Mouse (Mus musculus) telencephalon, adult 2 months (tissue): ENCODE results near the gene Gpn2.

ENCODE experiments used
- DNase-seq: peaks from one replicate; pipeline ENCODE4 v3.0.0-alpha.2; 2011; ENCODE audit warnings: low read depth, low spot score

Gpn2 gene

DNA sequence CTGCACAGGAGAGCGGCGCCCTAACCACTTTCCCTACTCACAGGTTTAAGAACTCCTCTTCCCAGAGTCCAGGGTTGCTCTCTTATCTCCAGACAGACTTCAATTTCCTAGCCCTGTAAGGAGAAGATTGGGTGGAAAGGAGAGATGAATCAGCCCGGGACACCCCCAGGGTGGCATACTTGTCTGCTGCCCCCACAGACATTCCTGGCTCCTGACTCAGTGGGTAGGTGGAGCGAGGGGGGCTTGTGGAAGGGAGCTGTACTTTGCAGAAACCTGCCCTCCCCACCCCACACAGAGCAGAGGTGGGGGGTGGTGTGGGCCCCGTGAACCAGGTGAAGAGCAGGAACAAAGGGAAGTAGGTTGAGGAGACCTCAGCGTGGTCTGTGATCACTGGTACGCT is 11.4 kb downstream of the Gpn2 start:
- DNase-seq: no peak

DNA sequence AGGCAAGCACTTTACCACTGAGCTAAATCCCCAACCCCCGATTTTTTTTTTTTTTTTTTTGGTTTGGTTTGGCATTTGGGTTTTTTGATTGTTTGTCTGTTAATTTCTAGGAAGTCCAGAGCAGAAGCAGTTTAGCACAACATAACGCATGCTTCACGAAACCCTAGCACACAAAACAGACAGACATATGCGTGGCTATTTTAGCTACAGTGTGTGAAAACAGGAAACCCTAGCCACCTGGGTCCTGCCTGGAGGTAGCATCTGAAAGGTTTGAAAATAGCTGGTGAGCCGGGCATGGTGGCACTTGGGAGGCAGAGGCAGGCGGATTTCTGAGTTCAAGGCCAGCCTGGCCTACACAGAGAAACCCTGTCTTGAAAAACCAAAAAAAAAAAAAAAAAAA is 11.9 kb downstream of the Gpn2 start:
- no peak for DNase-seq

DNA sequence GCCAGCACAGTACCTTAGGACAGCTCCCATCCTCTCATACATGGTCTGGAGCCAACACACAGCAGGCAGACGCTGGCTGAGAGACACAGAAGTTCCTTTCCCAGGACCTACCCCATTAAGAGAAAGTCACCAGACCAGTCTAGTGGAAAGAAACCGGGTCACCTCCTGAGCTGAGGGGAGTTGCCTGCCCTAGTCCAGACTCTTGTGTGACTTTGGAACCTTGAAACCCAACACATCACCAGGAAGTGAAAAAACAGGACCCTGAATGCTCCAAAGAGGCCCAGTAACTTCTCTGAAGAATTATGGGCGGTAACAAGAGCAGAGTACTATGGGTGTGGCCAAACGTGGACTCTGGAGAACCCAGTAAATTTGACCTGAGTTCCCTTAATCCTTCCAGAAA is 14.5 kb downstream of the Gpn2 start:
- no peak for DNase-seq

DNA sequence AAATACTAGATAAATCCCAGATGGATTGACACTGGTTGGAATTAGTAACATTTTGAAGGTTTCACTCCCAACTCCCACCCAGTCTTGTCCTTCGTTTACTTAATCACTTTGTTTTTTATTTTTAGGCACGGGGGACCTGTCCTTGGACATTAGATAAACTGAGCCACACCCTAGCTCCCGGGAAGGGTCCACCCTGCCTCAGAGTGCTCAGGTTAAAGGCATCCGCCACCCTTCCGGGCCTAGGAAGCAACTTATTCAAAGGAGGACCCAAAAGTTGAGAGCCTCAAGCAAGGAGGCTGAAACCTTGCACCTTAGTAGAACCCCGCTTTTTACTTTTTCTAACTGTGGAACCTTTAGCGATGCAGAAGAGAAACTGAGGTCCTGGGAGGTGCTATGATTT is 15.0 kb downstream of the Gpn2 start:
- no peak for DNase-seq

DNA sequence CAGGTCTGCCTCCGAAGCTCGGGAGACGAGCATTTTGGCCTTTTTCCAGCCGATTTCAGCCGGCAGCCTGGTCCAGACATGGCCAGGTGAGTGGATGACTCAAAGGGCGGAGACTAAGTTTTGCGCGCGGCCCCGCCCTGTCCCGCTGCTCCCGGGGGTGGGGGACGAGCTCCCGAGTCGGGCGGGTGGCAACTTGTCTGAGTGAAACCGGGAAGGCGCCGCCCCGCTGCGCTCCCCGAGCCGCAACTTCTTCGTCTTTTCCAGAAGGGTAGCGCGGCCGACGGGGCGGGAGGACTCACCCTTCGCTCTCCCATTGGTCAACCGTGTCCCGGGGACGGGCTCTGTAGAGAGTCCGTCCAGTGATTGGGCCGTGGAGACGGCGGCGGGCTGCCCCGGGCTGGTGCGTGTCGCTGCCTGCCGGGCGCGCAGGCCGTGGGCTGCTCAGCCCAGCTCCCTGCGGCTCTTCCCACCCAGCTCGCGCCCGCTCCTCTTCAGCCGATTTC is 15.5 kb downstream of the Gpn2 start:
- DNase-seq: peak; percentile 40

DNA sequence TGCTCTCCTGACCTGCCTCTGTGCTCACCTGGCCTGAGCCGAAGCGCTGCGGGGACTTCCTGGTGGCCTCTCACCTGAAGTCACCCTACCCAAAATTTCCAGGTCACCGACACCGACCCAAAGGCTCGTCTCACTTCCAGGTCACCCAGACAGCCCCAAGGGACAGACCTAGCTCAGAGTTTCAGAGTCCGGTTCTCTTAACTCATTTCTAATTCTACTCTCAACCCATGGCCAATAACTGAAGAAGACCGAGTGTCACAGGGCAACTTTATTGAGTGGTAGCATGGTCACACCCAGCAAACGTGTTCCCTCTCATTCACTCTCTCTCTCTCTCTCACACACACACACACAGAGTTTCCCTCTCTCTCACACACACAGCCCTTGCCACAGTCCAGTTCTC is 16.1 kb downstream of the Gpn2 start:
- no peak for DNase-seq

DNA sequence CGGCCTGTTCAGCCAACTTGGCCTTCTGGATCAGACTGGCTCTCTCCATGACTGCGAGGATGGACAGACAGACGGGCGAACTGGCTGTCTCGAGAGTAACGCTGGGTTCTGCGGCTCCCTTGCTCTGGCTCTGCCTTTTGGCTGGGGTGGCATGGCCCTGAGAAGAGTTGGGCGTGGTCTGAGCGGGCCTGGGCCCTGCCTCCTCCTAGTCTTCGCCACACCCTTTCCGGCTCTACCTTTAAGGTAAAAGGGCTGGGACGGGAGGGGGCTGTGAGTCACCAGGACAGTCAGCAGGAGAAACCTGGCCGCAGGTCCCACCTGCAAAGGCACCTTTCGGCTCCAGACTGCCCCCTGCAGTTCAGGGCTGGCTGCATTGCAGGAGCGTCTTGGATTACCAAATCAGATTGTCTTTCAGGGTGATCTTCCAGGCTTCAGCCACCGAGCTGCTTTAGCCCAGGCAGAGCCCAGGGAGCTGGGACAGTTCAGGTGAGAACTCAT is 17.6 kb downstream of the Gpn2 start, which contains the start of gene Sfn:
Gene Sfn, minus strand, starts transcription at position 448 of the 498 bp plus-strand sequence.
- DNase-seq: no peak

DNA sequence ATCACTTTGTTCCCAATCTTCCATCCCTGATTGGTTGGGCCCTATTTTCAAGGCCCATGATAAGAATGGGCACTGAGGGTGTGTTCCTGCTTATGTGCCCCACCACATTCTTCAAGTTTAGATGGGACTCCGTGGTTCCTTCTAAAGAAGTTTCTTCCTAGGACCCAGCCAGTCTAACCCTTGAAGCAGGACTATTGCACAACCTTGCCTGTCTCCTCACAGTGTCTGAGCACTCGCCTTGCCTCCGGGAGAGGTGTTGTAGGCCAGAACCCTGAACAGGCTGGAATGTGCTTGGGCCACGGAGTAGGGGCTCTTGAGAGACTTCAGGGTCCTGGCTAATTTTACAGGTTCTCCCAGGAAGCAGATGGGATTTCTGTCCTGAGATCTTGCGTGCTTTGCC is 18.9 kb downstream of the Gpn2 start:
- DNase-seq: no peak

DNA sequence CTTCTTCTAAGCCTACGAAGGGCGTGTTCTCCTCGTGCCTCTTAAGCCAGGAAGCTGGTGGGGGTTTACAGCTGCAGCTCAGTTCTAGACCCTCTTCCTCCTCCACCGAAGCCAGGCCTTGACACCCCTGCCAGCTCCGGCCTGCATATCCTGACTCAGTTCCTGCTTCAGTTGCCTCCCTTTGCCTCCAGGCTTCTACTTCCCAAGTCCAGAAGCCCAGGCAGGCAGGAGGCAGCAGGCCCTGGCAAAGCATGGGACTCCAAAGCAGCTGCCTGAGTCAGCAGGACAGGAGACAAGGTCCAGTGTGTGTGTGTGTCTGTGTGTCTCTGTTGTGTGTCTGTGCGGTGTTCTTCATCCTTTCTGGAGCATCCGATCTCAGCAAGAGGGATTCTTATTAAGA is 20.0 kb downstream of the Gpn2 start:
- no peak for DNase-seq

DNA sequence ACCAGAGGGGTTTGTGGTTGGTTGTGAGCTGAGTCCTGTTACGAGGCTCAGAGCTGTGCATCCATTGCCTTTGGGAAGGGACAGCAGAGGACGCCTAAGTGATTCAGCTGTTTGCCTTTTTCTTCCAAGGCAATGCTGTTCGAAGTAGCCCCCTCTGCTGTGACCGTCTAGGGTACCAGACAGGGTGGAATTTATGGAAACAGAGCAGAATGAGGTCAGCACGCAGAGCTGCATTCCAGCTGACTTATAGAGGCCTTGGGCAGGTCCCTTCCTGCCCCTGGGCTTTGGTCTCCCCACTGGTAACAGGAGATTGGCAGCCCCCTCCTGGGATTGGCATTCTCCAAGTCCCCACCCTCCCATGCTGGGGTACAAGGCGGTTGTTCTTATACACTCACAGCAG is 20.7 kb downstream of the Gpn2 start:
- DNase-seq: no peak

DNA sequence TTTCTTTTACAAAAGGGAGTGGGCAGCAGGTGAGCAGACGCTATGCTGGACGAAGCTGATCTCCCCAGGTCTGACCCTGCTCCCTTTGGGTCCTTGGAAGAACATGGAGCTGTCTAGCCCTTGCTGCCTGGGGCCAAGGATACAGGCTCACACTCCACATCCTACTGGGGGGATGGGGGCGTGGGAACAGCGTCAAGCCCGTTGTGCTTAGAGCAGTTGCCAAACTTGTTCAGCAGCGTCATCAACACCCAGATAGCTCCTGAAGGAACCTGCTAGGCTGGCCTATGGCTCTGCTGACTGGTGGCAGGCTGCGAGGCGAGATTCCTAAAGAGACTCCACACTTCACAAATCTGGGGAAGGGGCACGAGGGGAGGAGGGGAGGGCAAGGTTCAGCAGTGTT is 21.2 kb downstream of the Gpn2 start:
- no peak for DNase-seq

DNA sequence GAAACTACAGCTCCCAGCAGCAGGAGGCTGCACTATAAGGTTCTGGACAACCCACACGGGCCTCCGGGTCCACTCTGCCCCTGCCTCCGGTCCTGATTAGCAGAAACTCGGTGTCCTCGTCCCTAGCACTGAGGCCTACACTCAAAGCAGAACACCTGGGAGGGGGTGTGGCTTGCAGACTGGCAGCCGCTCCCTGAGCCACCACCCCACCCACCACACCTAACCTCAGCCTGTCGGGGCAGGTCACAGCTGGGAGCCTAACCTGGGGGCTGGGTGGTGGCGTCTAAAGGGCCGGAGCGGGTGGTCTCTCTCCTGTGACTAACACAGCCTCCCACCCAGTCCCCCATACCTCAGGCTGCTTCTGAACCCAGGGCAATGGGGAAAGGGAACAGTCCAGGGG is 23.1 kb downstream of the Gpn2 start:
- no peak for DNase-seq

DNA sequence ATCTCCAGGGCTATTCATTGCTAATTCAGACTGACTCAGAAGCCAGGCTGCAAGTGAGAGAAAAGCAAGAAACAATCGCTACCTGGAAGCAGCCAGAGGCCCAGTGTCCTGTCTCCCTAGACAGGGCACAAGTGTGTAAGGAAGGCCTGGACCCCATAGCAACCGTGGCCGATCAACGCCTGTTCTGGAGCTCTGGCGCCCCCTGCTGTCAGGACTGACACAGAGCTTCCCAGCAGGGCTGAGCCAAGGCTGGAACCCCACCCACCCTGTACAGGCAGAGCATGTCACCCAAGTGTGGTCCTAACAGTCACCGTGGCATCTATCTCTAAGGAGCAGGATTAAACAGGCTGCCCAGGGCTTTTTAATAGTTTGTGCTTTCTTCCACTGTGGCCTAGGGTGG is 25.6 kb downstream of the Gpn2 start:
- no peak for DNase-seq

DNA sequence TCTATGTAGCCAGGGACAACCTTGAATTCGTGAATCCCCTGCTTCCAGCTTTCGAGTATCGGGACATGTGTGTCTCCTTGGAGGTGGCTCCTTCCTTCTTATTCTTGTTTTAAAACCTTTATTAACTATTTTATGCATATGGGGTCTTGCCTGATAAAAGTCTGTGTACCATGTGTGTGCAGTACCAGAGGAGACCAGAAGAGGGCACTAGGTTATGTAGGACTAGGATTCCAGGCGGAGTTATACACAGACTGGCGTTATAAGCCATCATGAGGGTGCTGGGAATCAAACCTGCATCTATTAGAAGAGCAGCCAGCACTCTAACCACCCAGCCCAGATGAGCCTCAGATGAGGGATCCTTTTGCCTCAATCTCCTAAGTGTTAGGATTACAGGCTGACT is 27.7 kb downstream of the Gpn2 start:
- no peak for DNase-seq

DNA sequence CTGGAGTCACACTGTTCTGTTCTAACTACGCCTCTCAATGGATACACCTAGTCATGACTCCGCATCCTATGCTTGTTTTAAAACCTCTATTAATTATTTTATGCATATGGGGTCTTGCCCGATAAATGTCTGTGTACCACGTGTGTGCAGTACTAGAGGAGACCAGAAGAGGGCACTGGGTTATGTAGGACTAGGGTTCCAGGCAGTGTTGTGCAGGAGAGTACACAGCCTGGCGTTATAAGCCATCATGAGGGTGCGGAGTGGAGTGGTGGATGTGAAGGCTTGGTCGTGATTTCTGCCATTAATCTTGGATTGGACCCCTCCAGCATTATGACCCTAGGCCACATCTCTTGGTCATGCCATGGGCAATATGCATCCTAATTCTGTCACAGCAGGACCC is 28.3 kb downstream of the Gpn2 start:
- DNase-seq: no peak

DNA sequence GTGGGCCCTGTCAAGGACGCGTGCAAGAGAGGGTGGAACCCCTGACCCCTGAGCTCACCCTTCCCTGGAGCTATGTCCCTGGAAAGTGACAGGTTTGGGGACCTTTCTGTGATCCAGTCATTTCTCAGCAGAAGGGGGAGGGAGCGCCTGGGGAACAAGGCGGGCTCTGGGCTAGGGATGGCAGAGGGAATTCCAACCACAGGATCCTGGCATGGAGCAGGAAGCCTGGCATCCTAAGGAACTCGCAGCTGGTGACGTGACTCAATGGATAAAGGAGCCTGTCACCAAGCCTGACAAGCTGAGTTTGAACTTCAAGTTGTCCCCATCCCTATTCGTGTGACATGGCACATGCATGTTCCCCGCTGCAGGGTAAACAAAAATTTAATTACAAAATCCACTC is 28.9 kb downstream of the Gpn2 start:
- DNase-seq: no peak

DNA sequence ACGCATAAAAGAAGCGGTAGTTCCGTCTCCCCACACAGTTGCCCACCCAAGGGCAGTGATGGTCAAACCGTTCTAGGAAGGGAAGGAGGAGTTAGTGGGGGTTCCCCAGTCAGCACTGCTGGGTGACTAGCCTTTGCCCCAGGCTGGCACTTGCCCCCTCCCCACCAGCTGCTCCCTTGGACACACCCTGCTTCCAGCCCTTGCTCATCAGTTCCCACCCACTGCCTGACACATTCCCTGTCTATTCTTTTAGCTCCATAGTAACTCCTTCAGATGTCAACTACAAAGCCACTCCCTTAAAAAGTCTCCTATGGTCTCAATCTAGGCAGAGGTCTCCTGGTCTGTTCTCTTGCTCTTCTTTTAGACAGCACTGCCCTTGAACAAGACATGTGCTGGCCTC is 29.7 kb downstream of the Gpn2 start:
- no peak for DNase-seq

DNA sequence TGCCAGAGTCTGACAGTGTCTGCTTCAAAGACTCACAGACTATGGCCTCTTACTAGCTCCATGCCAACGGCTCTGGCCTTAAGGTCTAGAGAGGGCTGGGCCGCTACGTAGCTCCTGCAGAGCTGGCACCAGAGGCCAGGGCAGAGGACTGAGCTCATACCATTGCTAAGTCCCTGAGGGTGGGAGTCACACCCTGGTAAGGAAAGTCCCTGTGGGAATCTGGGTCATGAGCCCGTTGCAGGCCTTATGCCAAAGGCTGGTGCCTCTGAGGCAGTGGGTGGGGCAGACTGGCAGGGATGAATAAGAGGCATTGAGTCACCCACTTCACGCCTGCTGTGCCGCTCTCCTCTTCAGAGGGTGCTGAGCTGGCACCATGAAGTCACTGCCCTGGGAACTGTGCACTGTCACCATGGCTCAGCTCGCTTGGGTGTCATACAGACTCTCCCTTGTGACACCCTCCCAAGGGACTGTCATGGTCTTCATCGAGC is 30.2 kb downstream of the Gpn2 start:
- DNase-seq: peak; percentile 82

DNA sequence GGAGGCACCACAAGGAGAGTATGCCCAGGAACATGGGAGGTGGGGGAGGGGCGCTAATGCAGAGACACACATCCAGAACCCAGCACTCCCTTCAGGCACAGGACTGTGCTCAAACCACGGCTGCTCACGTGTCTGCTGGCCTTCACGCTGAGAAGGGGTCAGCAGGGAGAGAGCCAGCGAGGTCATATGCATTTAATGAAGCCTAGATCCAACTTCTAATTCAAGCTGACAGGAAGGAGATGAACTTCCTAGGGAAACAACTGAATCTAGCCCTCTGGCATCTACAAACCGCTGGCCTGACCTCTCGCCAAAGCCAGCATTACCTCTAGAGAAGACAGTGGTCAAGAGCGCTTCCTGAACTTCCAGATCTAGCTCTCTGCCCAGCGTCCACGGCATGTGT is 31.3 kb downstream of the Gpn2 start:
- no peak for DNase-seq

DNA sequence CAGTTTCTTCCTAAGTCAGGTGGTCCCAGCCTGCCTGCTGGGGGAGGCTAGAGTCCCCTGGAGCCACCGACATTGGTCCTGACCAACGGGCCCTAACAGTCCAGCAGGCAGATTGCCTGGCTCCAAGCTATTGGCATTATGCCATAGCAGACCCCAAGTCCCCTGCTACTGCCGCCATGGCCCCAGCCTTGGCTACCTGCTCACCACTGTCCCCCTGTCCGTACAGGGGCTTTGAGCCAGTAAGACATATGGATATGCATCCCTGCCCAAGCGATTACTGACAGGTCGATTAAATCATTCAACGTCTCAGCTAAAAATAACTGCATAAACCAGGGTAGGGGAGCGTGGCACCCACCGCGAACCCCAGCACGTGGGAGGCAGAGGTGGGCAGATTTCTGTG is 33.8 kb downstream of the Gpn2 start:
- DNase-seq: no peak

DNA sequence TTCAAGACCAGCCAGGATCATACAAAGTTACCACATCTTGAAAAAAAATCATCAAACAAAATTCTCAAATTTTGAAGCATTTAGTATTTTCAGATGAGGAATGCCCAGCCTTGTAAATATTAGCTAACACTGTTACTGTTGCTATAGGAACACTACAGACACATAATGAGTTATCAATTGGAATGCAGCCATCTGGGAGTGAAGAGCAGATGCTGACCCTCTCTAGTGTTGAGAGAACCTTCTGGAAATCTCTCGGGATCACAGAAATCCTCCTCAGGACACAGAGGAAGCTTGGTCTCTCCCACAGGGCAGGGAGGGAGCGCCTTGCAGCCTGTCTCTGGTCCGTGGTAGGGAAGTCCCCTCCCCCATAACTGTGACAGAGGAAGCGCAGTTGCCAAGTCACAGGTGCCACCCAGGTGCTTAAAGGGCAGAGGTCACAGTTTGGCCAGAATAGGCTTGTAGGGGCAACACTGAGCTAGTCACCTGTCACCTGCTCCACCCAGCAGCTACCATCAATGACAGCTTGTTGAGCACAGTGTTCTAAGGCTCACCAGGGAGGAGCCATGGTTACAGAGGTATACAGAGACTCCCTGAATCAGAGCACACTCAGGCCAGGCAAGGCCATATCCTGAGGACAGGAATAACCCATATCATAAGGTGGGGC is 35.4 kb downstream of the Gpn2 start:
- DNase-seq: no peak

DNA sequence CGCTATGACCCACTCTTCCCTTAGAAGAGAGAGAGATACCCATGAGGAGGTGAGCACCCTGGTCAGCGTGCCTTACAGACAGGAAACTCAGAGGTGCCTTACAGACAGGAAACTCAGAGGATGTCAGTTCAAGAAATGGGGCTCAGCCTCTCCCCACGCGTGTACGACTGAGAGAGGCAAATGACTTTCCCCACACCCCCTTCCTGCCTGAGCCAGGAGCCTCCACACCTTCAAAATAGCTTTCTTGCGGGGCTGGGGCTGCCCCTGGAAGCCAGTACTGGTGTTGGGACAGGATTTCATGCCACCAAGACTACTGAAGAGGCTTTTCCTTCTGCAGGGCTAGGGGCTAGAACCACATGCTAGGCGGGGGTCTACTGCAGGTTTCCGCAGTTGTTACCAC is 36.5 kb downstream of the Gpn2 start:
- DNase-seq: no peak

DNA sequence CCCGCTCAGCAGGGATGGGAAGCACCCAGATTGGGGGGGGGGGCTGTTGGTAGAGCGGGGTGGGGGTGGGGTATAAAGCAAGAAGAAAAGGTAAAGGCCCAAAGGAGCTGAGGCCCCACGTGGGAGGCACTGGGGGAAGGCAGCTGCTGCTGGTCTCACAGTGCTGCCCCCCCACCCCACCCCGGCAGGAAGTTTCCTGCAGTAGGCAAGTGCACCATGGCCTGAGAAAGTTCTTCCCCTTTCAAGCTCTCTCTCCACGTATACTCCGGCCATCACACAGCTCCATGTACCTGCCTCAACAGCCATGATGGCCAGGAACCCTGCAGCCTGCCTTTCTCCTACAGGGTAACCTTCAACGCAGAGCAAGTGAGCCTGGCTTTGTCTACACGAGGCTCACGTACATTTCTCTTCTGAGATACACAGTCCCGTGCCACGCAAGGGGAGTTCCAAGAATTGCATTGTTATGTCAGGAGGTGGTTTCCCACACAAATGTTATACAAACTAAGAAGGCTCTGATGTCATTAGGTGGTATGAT is 38.1 kb downstream of the Gpn2 start:
- no peak for DNase-seq

DNA sequence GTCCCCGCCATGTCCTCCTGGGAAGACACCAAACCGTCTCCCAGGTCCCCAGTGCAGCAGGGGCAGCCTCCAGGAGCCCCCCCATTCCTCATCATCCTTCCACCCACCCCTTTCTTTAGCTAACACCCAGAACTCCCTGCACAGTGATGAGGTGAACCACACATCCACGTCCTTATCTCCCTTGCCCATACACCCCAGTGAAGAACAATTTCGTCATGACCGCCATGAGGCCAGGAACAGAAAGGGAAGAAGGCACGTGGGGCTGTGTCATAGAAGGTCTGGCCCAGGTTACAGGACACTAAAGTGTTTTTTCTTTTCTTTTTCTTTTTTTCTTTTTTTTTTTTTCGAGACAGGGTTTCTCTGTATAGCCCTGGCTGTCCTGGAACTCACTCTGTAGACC is 40.7 kb downstream of the Gpn2 start:
- DNase-seq: no peak
